Mouse (Mus musculus) left cerebral cortex, adult 2 months (tissue): ENCODE data around the gene Jmjd8. TPM values are rescaled to one million over a fixed set of nuclear protein-coding genes. Genes with fewer than 3 reads are reported as not detected.
A peak's percentile ranks its signal among the peaks of the same experiment; 100 is the strongest.
"Not testable (repeated sequence)": the region's sequence is repeated elsewhere in the genome, so short reads cannot be mapped to it uniquely, and the experiment has no call there.

Experiments
- DNase-seq, 2 experiments: peaks; one replicate each; pipeline ENCODE4 v3.0.0; 2021 to 2022; ENCODE audit warnings: low spot score in 2 of 2, mixed read lengths in 1 of 2; ENCODE audit errors: extremely low spot score in 1 of 2
- H3K27ac ChIP-seq: fragments of 200-600 bp; 2 replicates; pipeline ENCODE4 v1.8.1; 2022
- H3K4me3 ChIP-seq: fragments of 200-600 bp; 2 replicates; pipeline ENCODE4 v1.8.1; 2022
- CTCF ChIP-seq: fragments of 200-600 bp; IDR thresholded peaks from 2 replicates; pipeline ENCODE4 v1.8.1; 2022; ENCODE audit warnings: antibody characterized with exemption, mild to moderate bottlenecking, moderate library complexity
- intact Hi-C: fragments of 180-260 bp; cut with DNase I; formaldehyde crosslinking; loops from one replicate; pipeline ENCODE4 v1.15.1; 2025
- total RNA-seq, 2 experiments: library from RNA; stranded (reverse); gene quantifications; 2 replicates each; pipeline ENCODE4 v1.2.3; 2021

Jmjd8 gene
- total RNA-seq, 2 experiments from 2014 or later = 55.1 to 55.6 TPM

- TF ChIP-seq CTCF = no peak
- intact Hi-C loops = no loop called here
- H3K4me3 ChIP-seq = no peak overlapping the region
- H3K27ac ChIP-seq = no peak overlapping the region
- DNase-seq = no peak
These were observed 40.8 kb downstream of the Jmjd8 start for GRCm38 (mm10) chr17:25869498-25869897.

GRCm38 (mm10) chr17:25869954-25870353 lies 41.3 kb downstream of the Jmjd8 start:
- DNase-seq = no peak
- no peak for TF ChIP-seq CTCF
- Histone ChIP-seq H3K4me3 (no peak overlapping the region), H3K27ac (no peak overlapping the region)
- intact Hi-C loops = no loop called here

GRCm38 (mm10) chr17:25871566-25871965 lies 42.9 kb downstream of the Jmjd8 start:
- DNase-seq, intact Hi-C loops, H3K27ac ChIP-seq, H3K4me3 ChIP-seq: not testable (repeated sequence)

- intact Hi-C loops = no loop called here
- no peak for DNase-seq
- no peak overlapping the region for H3K27ac ChIP-seq
- TF ChIP-seq CTCF = no peak
- no peak overlapping the region for H3K4me3 ChIP-seq
These were observed 44.0 kb downstream of the Jmjd8 start for GRCm38 (mm10) chr17:25872676-25873075.

GRCm38 (mm10) chr17:25873405-25874147 lies 44.9 kb downstream of the Jmjd8 start:
- TF ChIP-seq CTCF = no peak
- intact Hi-C loops = no loop called here
- Histone ChIP-seq H3K4me3 (no peak overlapping the region; the same call in 1 of the 2 replicates), H3K27ac (peak overlapping the region; percentile 88; the same call in 1 of the 2 replicates)
- no peak for DNase-seq

- Histone ChIP-seq H3K27ac (peak overlapping the region; percentile 88), H3K4me3 (peak overlapping the region; percentile 77)
- no peak for DNase-seq
- intact Hi-C loops = no loop called here
- no peak for TF ChIP-seq CTCF
These were observed 45.6 kb downstream of the Jmjd8 start for GRCm38 (mm10) chr17:25874148-25874720.

- H3K4me3 ChIP-seq = peak within 1 kb of the TSS; percentile 77
- DNase-seq = peak; percentile 93 to 99
- intact Hi-C loops = loop anchor here (5.0 kb wide), 1 partner anchor 43 kb away; the partner anchor contains the start of gene Rab40c
- peak; percentile 18 for TF ChIP-seq CTCF
- peak within 1 kb of the TSS; percentile 88 for H3K27ac ChIP-seq
These were observed 46.1 kb downstream of the Jmjd8 start, which contains the start of gene Mettl26 for GRCm38 (mm10) chr17:25874721-25875170. Mettl26 (plus strand) TSS chr17:25875074.

GRCm38 (mm10) chr17:25875171-25876136 lies 46.8 kb downstream of the Jmjd8 start:
- peak; percentile 15; the same call in 1 of the 2 replicates for TF ChIP-seq CTCF
- peak; percentile 90 for DNase-seq
- Histone ChIP-seq H3K27ac (peak overlapping the region; percentile 88), H3K4me3 (peak overlapping the region; percentile 77)
- intact Hi-C loops = loop anchor here (5.0 kb wide), 1 partner anchor 42 kb away; the partner anchor contains the start of gene Rab40c

GRCm38 (mm10) chr17:25876347-25876915 lies 47.8 kb downstream of the Jmjd8 start:
- Histone ChIP-seq H3K4me3 (peak overlapping the region; percentile 77), H3K27ac (peak overlapping the region; percentile 88)
- intact Hi-C loops = loop anchor here (5.0 kb wide), 1 partner anchor 41 kb away; the partner anchor contains the start of gene Rab40c
- no peak for TF ChIP-seq CTCF
- DNase-seq = no peak

GRCm38 (mm10) chr17:25877025-25877424 lies 48.4 kb downstream of the Jmjd8 start:
- TF ChIP-seq CTCF = no peak
- Histone ChIP-seq H3K4me3 (no peak overlapping the region; the same call in 1 of the 2 replicates), H3K27ac (no peak overlapping the region)
- DNase-seq = no peak
- intact Hi-C loops = loop anchor here (5.0 kb wide), 1 partner anchor 40 kb away; the partner anchor contains the start of gene Rab40c
